Mouse (Mus musculus) cerebellum, adult 2 months (tissue): ENCODE data around the gene Pxdn.

Experiments used
- CTCF ChIP-seq: fragments of 200-500 bp; IDR thresholded peaks from 2 replicates; pipeline ENCODE4 v1.5.1; 2011; ENCODE audit warnings: low read depth, mild to moderate bottlenecking, control low read depth, low read length, moderate library complexity, borderline replicate concordance; ENCODE audit not compliant: insufficient read depth
- POLR2A ChIP-seq: fragments of 200-500 bp; IDR thresholded peaks from 2 replicates; pipeline ENCODE4 v1.6.1; 2011; ENCODE audit warnings: low read length, control low read depth, borderline replicate concordance; ENCODE audit not compliant: insufficient read depth

- TF ChIP-seq CTCF (no peak), POLR2A (no peak)
Observed at GRCm38 (mm10) chr12:29951485-29951884, 14.1 kb downstream of the Pxdn start.
